Mouse (Mus musculus): ENCODE measurements at regions not wholly inside any gene's neighbourhood (a gene's known extent, or its start where the extent isn't known, plus 50 kb on each side); places are given as distances from the start of the nearest gene placed in this dataset.

- 84% methylated on average over 3 of the region's 3 CpGs for WGBS
- DNase-seq = no peak
- Histone ChIP-seq H3K27ac (ENCODE audit: control insufficient read depth, insufficient read depth, low read length) (no peak overlapping the region), H3K4me3 (ENCODE audit: control insufficient read depth, insufficient read depth, low read length) (no peak overlapping the region), H3K27me3 (ENCODE audit: control insufficient read depth, insufficient read depth, low read length) (no peaks in the 10 kb centered on the region), H3K4me1 (replicated peaks; ENCODE audit: control insufficient read depth, insufficient read depth, low read length) (no peaks in the 10 kb centered on the region), H3K36me3 (ENCODE audit: control insufficient read depth, insufficient read depth, low read length) (no peaks in the 10 kb centered on the region)
- TF ChIP-seq CTCF (IDR thresholded peaks at IDR 0.05; ENCODE audit: borderline replicate concordance, control insufficient read depth, extremely low read depth, insufficient read depth, low read length, poor library complexity) (no peak), POLR2A (IDR thresholded peaks at IDR 0.05; ENCODE audit: control insufficient read depth, extremely low read depth, insufficient read depth, low read length, poor library complexity) (no peak)
Observed at GRCm38 (mm10) chr6:51697754-51698153, 174.1 kb downstream of the Snx10 start.

GRCm38 (mm10) chr6:51698244-51698643 is 174.5 kb downstream of the Snx10 start:
- Histone ChIP-seq H3K4me1 (replicated peaks; ENCODE audit: control insufficient read depth, insufficient read depth, low read length) (no peaks in the 10 kb centered on the region), H3K36me3 (ENCODE audit: control insufficient read depth, insufficient read depth, low read length) (no peaks in the 10 kb centered on the region), H3K27me3 (ENCODE audit: control insufficient read depth, insufficient read depth, low read length) (no peaks in the 10 kb centered on the region), H3K4me3 (ENCODE audit: control insufficient read depth, insufficient read depth, low read length) (no peak overlapping the region), H3K27ac (ENCODE audit: control insufficient read depth, insufficient read depth, low read length) (no peak overlapping the region)
- no peak for TF ChIP-seq CTCF (IDR thresholded peaks at IDR 0.05; ENCODE audit: borderline replicate concordance, control insufficient read depth, extremely low read depth, insufficient read depth, low read length, poor library complexity)
- no peak for TF ChIP-seq POLR2A (IDR thresholded peaks at IDR 0.05; ENCODE audit: control insufficient read depth, extremely low read depth, insufficient read depth, low read length, poor library complexity)
- WGBS = 95% methylated on average over 4 of the region's 4 CpGs
- no peak for DNase-seq

- no peaks in the 10 kb centered on the region for H3K4me1 ChIP-seq (replicated peaks; ENCODE audit: control insufficient read depth, insufficient read depth, low read length)
- TF ChIP-seq POLR2A (IDR thresholded peaks at IDR 0.05; ENCODE audit: control insufficient read depth, extremely low read depth, insufficient read depth, low read length, poor library complexity) (no peak), CTCF (IDR thresholded peaks at IDR 0.05; ENCODE audit: borderline replicate concordance, control insufficient read depth, extremely low read depth, insufficient read depth, low read length, poor library complexity) (no peak)
- H3K27ac ChIP-seq (ENCODE audit: control insufficient read depth, insufficient read depth, low read length) = no peak overlapping the region
- WGBS = 94% methylated on average over 11 of the region's 11 CpGs
- H3K27me3 ChIP-seq (ENCODE audit: control insufficient read depth, insufficient read depth, low read length) = no peaks in the 10 kb centered on the region
- DNase-seq = no peak
- no peaks in the 10 kb centered on the region for H3K36me3 ChIP-seq (ENCODE audit: control insufficient read depth, insufficient read depth, low read length)
- no peak overlapping the region for H3K4me3 ChIP-seq (ENCODE audit: control insufficient read depth, insufficient read depth, low read length)
Observed at GRCm38 (mm10) chr6:51701253-51702020, 177.7 kb downstream of the Snx10 start.

- Histone ChIP-seq H3K27me3 (ENCODE audit: control insufficient read depth, insufficient read depth, low read length) (no peaks in the 10 kb centered on the region), H3K36me3 (ENCODE audit: control insufficient read depth, insufficient read depth, low read length) (no peaks in the 10 kb centered on the region), H3K4me1 (replicated peaks; ENCODE audit: control insufficient read depth, insufficient read depth, low read length) (no peaks in the 10 kb centered on the region), H3K4me3 (ENCODE audit: control insufficient read depth, insufficient read depth, low read length) (no peak overlapping the region), H3K27ac (ENCODE audit: control insufficient read depth, insufficient read depth, low read length) (no peak overlapping the region)
- DNase-seq = no peak
- no peak for TF ChIP-seq POLR2A (IDR thresholded peaks at IDR 0.05; ENCODE audit: control insufficient read depth, extremely low read depth, insufficient read depth, low read length, poor library complexity)
- TF ChIP-seq CTCF (IDR thresholded peaks at IDR 0.05; ENCODE audit: borderline replicate concordance, control insufficient read depth, extremely low read depth, insufficient read depth, low read length, poor library complexity) = no peak
- 94% methylated on average over 10 of the region's 10 CpGs for WGBS
Observed at GRCm38 (mm10) chr6:51702456-51703171, 178.9 kb downstream of the Snx10 start.

- Histone ChIP-seq H3K4me1 (replicated peaks; ENCODE audit: control insufficient read depth, insufficient read depth, low read length) (no peaks in the 10 kb centered on the region), H3K36me3 (ENCODE audit: control insufficient read depth, insufficient read depth, low read length) (no peaks in the 10 kb centered on the region), H3K27ac (ENCODE audit: control insufficient read depth, insufficient read depth, low read length) (no peak overlapping the region), H3K27me3 (ENCODE audit: control insufficient read depth, insufficient read depth, low read length) (no peaks in the 10 kb centered on the region), H3K4me3 (ENCODE audit: control insufficient read depth, insufficient read depth, low read length) (no peak overlapping the region)
- TF ChIP-seq POLR2A (IDR thresholded peaks at IDR 0.05; ENCODE audit: control insufficient read depth, extremely low read depth, insufficient read depth, low read length, poor library complexity) (no peak), CTCF (IDR thresholded peaks at IDR 0.05; ENCODE audit: borderline replicate concordance, control insufficient read depth, extremely low read depth, insufficient read depth, low read length, poor library complexity) (no peak)
- 91% methylated on average over 6 of the region's 6 CpGs for whole genome bisulfite sequencing
- DNase-seq = no peak
Observed at GRCm38 (mm10) chr6:51708011-51708410, 184.3 kb downstream of the Snx10 start.

- Histone ChIP-seq H3K4me1 (replicated peaks; ENCODE audit: control insufficient read depth, insufficient read depth, low read length) (no peaks in the 10 kb centered on the region), H3K4me3 (ENCODE audit: control insufficient read depth, insufficient read depth, low read length) (no peak overlapping the region), H3K36me3 (ENCODE audit: control insufficient read depth, insufficient read depth, low read length) (no peaks in the 10 kb centered on the region), H3K27ac (ENCODE audit: control insufficient read depth, insufficient read depth, low read length) (no peak overlapping the region), H3K27me3 (ENCODE audit: control insufficient read depth, insufficient read depth, low read length) (no peaks in the 10 kb centered on the region)
- WGBS = 94% methylated on average over 9 of the region's 9 CpGs
- DNase-seq = no peak
- no peak for TF ChIP-seq POLR2A (IDR thresholded peaks at IDR 0.05; ENCODE audit: control insufficient read depth, extremely low read depth, insufficient read depth, low read length, poor library complexity)
- no peak for TF ChIP-seq CTCF (IDR thresholded peaks at IDR 0.05; ENCODE audit: borderline replicate concordance, control insufficient read depth, extremely low read depth, insufficient read depth, low read length, poor library complexity)
Observed at GRCm38 (mm10) chr6:51708668-51709339, 185.1 kb downstream of the Snx10 start.

Data from thymus, adult 2 months (tissue).